ENCODE assay signal across 28 mouse cellular contexts in genomic region chr6:96053476-96053875, GRCm38 (mm10). TPM values are rescaled to one million over a fixed set of nuclear protein-coding genes. Genes with fewer than 3 reads are reported as not detected.
A peak's percentile ranks its signal among the peaks of the same experiment; 100 is the strongest.
DNase-seq lines count a peak whose midpoint lies in the region; ATAC-seq and TF ChIP-seq lines count a peak whose summit lies in the region.
"Had no signal": no experiment of that assay in that cellular context is flagged by ENCODE, and none has a peak within 500 bp of the region (broad histone marks: within the 10 kb centered on the region; RNA-seq: fewer than 3 reads in every experiment).

No protein-coding gene starts in this region.

- H3ac ChIP-seq in C2C12 (ENCODE audit: control insufficient read depth, insufficient read length, low read depth), result no peak overlapping the region

- no peak overlapping the region for H3K9ac ChIP-seq in forebrain, embryonic 12.5 days
- H3K9ac ChIP-seq: embryonic facial prominence, embryonic 13.5 days; embryonic facial prominence, embryonic 15.5 days; forebrain, embryonic 13.5 days; forebrain, embryonic 15.5 days; forebrain, postnatal 0 days had no signal

- no peaks in the 10 kb centered on the region for H3K9me3 ChIP-seq in forebrain, embryonic 12.5 days
- H3K9me3 ChIP-seq: embryonic facial prominence, embryonic 13.5 days; embryonic facial prominence, embryonic 15.5 days; forebrain, embryonic 10.5 days; forebrain, embryonic 13.5 days; forebrain, embryonic 15.5 days had no signal

- H3K27ac ChIP-seq in forebrain, embryonic 12.5 days, result no peak overlapping the region
- H3K27ac ChIP-seq: embryonic facial prominence, embryonic 13.5 days; embryonic facial prominence, embryonic 15.5 days; forebrain, embryonic 10.5 days; forebrain, embryonic 13.5 days; forebrain, embryonic 15.5 days had no signal

- H3K4me3 ChIP-seq in C2C12 (ENCODE audit: insufficient read depth, poor library complexity, severe bottlenecking), result no peak overlapping the region
- H3K4me3 ChIP-seq in forebrain, embryonic 12.5 days (replicated peaks), result no peak overlapping the region
- H3K4me3 ChIP-seq: embryonic facial prominence, embryonic 13.5 days; embryonic facial prominence, embryonic 15.5 days; erythroblast, embryonic 14.5 days; forebrain, embryonic 10.5 days; forebrain, embryonic 13.5 days; forebrain, embryonic 15.5 days had no signal

- no peaks in the 10 kb centered on the region for H3K27me3 ChIP-seq in C2C12 (ENCODE audit: control insufficient read depth, insufficient read depth, insufficient read length)
- no peaks in the 10 kb centered on the region for H3K27me3 ChIP-seq in forebrain, embryonic 12.5 days
- H3K27me3 ChIP-seq: embryonic facial prominence, embryonic 13.5 days; embryonic facial prominence, embryonic 15.5 days; forebrain, embryonic 13.5 days; forebrain, embryonic 15.5 days had no signal

- no peaks in the 10 kb centered on the region for H3K79me2 ChIP-seq in C2C12 (ENCODE audit: control insufficient read depth, insufficient read depth)

- WGBS in forebrain, embryonic 12.5 days, result 89% methylated on average over 4 of the region's 4 CpGs

- DNase-seq in frontal cortex, postnatal 14 days (ENCODE audit: low spot score in 2 of 2), result no peak
- peak; percentile 45 for DNase-seq in brain, adult 2 months (ENCODE audit: low read depth, low spot score)
- no peak for DNase-seq in adrenal gland, postnatal 25 days
- DNase-seq: adrenal gland, adult 8-10 months; adrenal gland, postnatal 14 days; B cell, adult 2 months; cerebellum, adult 11-12 months; cerebellum, adult 2 months; cerebellum, adult 9-11 months; cerebellum, postnatal 14 days; cerebellum, postnatal 36 days; embryo, embryonic 11 days; forebrain, postnatal 0 days had no signal

- H3K4me1 ChIP-seq in forebrain, embryonic 12.5 days, result no peaks in the 10 kb centered on the region
- H3K4me1 ChIP-seq: embryonic facial prominence, embryonic 13.5 days; embryonic facial prominence, embryonic 15.5 days; forebrain, embryonic 10.5 days; forebrain, embryonic 13.5 days; forebrain, embryonic 15.5 days had no signal

- peak; percentile 77 for ATAC-seq in frontal cortex, adult (ENCODE audit: low TSS enrichment)
- ATAC-seq in forebrain, embryonic 12.5 days (ENCODE audit: low FRiP score), result no peak
- ATAC-seq: activated CD4-positive, CD25-positive, alpha-beta regulatory T cell, adult 4 months; forebrain, embryonic 13.5 days; forebrain, embryonic 15.5 days; forebrain, postnatal 0 days; Patski had no signal

- TF ChIP-seq CTCF in C2C12 (IDR thresholded peaks at IDR 0.05; ENCODE audit: control insufficient read depth, insufficient read depth, insufficient read length), result no peak

- H3K36me3 ChIP-seq in C2C12 (ENCODE audit: control insufficient read depth, insufficient read depth), result no peaks in the 10 kb centered on the region
- no peaks in the 10 kb centered on the region for H3K36me3 ChIP-seq in forebrain, embryonic 12.5 days (replicated peaks)
- H3K36me3 ChIP-seq: embryonic facial prominence, embryonic 13.5 days; embryonic facial prominence, embryonic 15.5 days; forebrain, embryonic 10.5 days; forebrain, embryonic 15.5 days had no signal

- H3K79me3 ChIP-seq in C2C12 (ENCODE audit: low read depth), result no peaks in the 10 kb centered on the region

- H3K4me2 ChIP-seq in forebrain, embryonic 12.5 days, result no peak overlapping the region
- H3K4me2 ChIP-seq: embryonic facial prominence, embryonic 13.5 days; embryonic facial prominence, embryonic 15.5 days; forebrain, embryonic 13.5 days; forebrain, embryonic 15.5 days had no signal

TF ChIP-seq in C2C12, 6 proteins besides CTCF, POLR2A, EP300 and RAD21:
- peak; percentile 83 for TF ChIP-seq FOSL1 (IDR thresholded peaks at IDR 0.05; ENCODE audit: insufficient read depth, low read length, poor library complexity, severe bottlenecking)
- TF ChIP-seq MAX (IDR thresholded peaks at IDR 0.05), result no peak

RNA-seq across cellular contexts. Expression of gene Fam19a1, which starts 59.5 kb away (rescaled TPM):
- 0.05 TPM for polyA plus RNA-seq in C2C12 (2012; fragmentation: generic; extraction: Trizol)
- total RNA-seq in adrenal gland, postnatal 25 days (2021), result 1.6 and 4.9 TPM in 2 replicates
- polyA plus RNA-seq in forebrain, embryonic 12.5 days (2016; fragmentation: Nextera tagmentation; extraction: Ambion mirVana), result 1.3 and 1.4 TPM in 2 replicates
- total RNA-seq: common myeloid progenitor, adult 5-6 weeks; ES-E14; gastrocnemius, adult 18-20 months; MEL had no signal
- polyA plus RNA-seq: activated CD4-positive, CD25-positive, alpha-beta regulatory T cell, adult 4 months; erythroblast, embryonic 14.5 days; Patski had no signal
